Mouse (Mus musculus) kidney, adult 18-20 months (tissue): Measurements from ENCODE around the gene Rex1bd.

Source experiments
- DNase-seq: peaks from one replicate; pipeline ENCODE4 v3.0.0; 2021

Rex1bd gene

GRCm38 (mm10) chr8:70471856-70472255 is 34.7 kb downstream of the Rex1bd start:
- DNase-seq, result no peak

GRCm38 (mm10) chr8:70469938-70470337 is 36.6 kb downstream of the Rex1bd start:
- no peak for DNase-seq

- no peak for DNase-seq
Measured at GRCm38 (mm10) chr8:70469295-70469916, 37.1 kb downstream of the Rex1bd start.

GRCm38 (mm10) chr8:70468733-70469132 is 37.8 kb downstream of the Rex1bd start:
- DNase-seq, result no peak

- no peak for DNase-seq
Measured at GRCm38 (mm10) chr8:70467907-70468306, 38.6 kb downstream of the Rex1bd start.

GRCm38 (mm10) chr8:70467229-70467725 is 39.3 kb downstream of the Rex1bd start:
- DNase-seq, result no peak

GRCm38 (mm10) chr8:70466771-70467170 is 39.8 kb downstream of the Rex1bd start:
- peak; percentile 40 for DNase-seq

GRCm38 (mm10) chr8:70466305-70466704 is 40.2 kb downstream of the Rex1bd start:
- DNase-seq, result no peak

GRCm38 (mm10) chr8:70465701-70466100 is 40.9 kb downstream of the Rex1bd start:
- no peak for DNase-seq

- no peak for DNase-seq
Measured at GRCm38 (mm10) chr8:70464162-70464561, 42.4 kb downstream of the Rex1bd start.

- no peak for DNase-seq
Measured at GRCm38 (mm10) chr8:70463306-70463705, 43.2 kb downstream of the Rex1bd start.

- DNase-seq, result no peak
Measured at GRCm38 (mm10) chr8:70462516-70462813, 44.1 kb downstream of the Rex1bd start.

- no peak for DNase-seq
Measured at GRCm38 (mm10) chr8:70461765-70462515, 44.6 kb downstream of the Rex1bd start.

GRCm38 (mm10) chr8:70460606-70461005 is 45.9 kb downstream of the Rex1bd start:
- DNase-seq, result no peak

GRCm38 (mm10) chr8:70460199-70460598 is 46.4 kb downstream of the Rex1bd start:
- no peak for DNase-seq

GRCm38 (mm10) chr8:70459636-70460035 is 46.9 kb downstream of the Rex1bd start:
- no peak for DNase-seq

- no peak for DNase-seq
Measured at GRCm38 (mm10) chr8:70458462-70458861, 48.1 kb downstream of the Rex1bd start.

- DNase-seq, result no peak
Measured at GRCm38 (mm10) chr8:70457882-70458281, 48.7 kb downstream of the Rex1bd start.

GRCm38 (mm10) chr8:70456996-70457395 is 49.6 kb downstream of the Rex1bd start:
- DNase-seq, result no peak
